Mouse (Mus musculus) kidney, postnatal 0 days (tissue): ENCODE measurements around the gene Fmr1nb. TPM values are rescaled to one million over a fixed set of nuclear protein-coding genes. Genes with fewer than 3 reads are reported as not detected.
"Not testable (repeated sequence)": the region's sequence is repeated elsewhere in the genome, so short reads cannot be mapped to it uniquely, and the experiment has no call there.

Experiments used
- ATAC-seq: fragments of 200-750 bp; cut with Nextera tagmentation; replicated peaks from 2 replicates; pipeline ENCODE4 v1.8.0; 2017; ENCODE audit warnings: low read depth, moderate number of reproducible peaks, moderate TSS enrichment, moderate library complexity; ENCODE audit not compliant: low FRiP score
- DNase-seq: peaks from one replicate; pipeline ENCODE4 v3.0.0-alpha.2; 2016; ENCODE audit warnings: low spot score
- H3K27ac ChIP-seq: fragments of 300-500 bp; sonication (generic); 2 replicates; pipeline ENCODE4 v1.5.1; 2014; ENCODE audit warnings: mild to moderate bottlenecking
- H3K27me3 ChIP-seq: fragments of 300-500 bp; sonication (generic); 2 replicates; pipeline ENCODE4 v1.6.1; 2014; ENCODE audit warnings: low read length, mixed read lengths; ENCODE audit not compliant: insufficient read depth
- H3K36me3 ChIP-seq: fragments of 300-500 bp; sonication (generic); 2 replicates; pipeline ENCODE4 v1.6.1; 2014; ENCODE audit warnings: low read length, mixed read lengths; ENCODE audit not compliant: insufficient read depth
- H3K4me1 ChIP-seq: fragments of 300-500 bp; sonication (generic); replicated peaks from 2 replicates; pipeline ENCODE4 v1.6.1; 2014; ENCODE audit warnings: antibody characterized with exemption, low read length, mixed read lengths; ENCODE audit not compliant: insufficient read depth
- H3K4me2 ChIP-seq: fragments of 300-500 bp; sonication (generic); 2 replicates; pipeline ENCODE4 v1.6.1; 2014; ENCODE audit warnings: mild to moderate bottlenecking, low read length, moderate library complexity, mixed read lengths
- H3K4me3 ChIP-seq: fragments of 300-500 bp; sonication (generic); replicated peaks from 2 replicates; pipeline ENCODE4 v1.5.1; 2014; ENCODE audit warnings: low read depth, low read length
- H3K9ac ChIP-seq: fragments of 300-500 bp; sonication (generic); 2 replicates; pipeline ENCODE4 v1.6.1; 2014; ENCODE audit warnings: low read depth, low read length
- H3K9me3 ChIP-seq: fragments of 300-500 bp; sonication (generic); replicated peaks from 2 replicates; pipeline ENCODE4 v1.6.1; 2016; ENCODE audit warnings: low read length, inconsistent platforms, mixed read lengths
- CTCF ChIP-seq: IDR thresholded peaks from 2 replicates; pipeline ENCODE4 v1.5.1; 2016; ENCODE audit warnings: antibody characterized with exemption, low read depth, mild to moderate bottlenecking, moderate library complexity
- WGBS: fragments of 180-500 bp; shearing (Covaris S2); extraction: QIAGEN DNeasy Blood & Tissue Kit; methylation state at CpG from one replicate; pipeline ENCODE4 v1.1.7; 2014; 5-methylcytosine and 5-hydroxymethylcytosine counted together
- polyA plus RNA-seq: library from polyadenylated mRNA; unstranded; fragments of >200 nt; fragmentation: Nextera tagmentation; extraction: Ambion mirVana; gene quantifications from 2 replicates; pipeline ENCODE4 v1.2.1, GENCODE M21; 2015

Fmr1nb gene
- polyA plus RNA-seq, result 0.20 and 0.22 TPM in 2 replicates

DNA sequence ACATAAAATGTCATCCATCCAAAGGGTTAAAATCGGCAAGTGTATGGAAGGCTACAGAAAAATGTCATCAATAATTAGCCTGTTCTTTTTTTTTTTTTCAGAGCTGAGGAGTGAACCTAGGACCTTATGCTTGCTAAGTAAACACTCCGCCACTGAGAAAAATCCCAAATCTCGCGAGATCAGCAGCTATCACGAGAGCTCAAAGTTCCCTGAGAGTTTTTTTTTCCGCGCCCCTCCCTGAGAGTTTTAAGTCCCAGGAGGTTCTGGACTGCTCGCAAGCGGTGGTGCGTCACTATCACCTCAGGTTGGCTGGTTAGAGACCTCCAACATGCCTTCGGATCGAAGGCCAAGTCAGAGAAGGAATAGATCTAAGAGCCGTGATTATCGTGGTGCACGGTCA, at the start of gene Fmr1nb:
TSS of gene Fmr1nb (plus strand) at position 234 of the 400 bp plus-strand sequence.
- no peak within 1 kb of the TSS for H3K4me3 ChIP-seq
- H3K36me3 ChIP-seq, result no peaks in the 10 kb centered on the region
- no peak within 1 kb of the TSS for H3K4me2 ChIP-seq
- WGBS, result 90% methylated on average over 15 of the region's 15 CpGs
- no peaks in the 10 kb centered on the region for H3K9me3 ChIP-seq
- DNase-seq, result no peak
- no peaks in the 10 kb centered on the region for H3K27me3 ChIP-seq
- H3K4me1 ChIP-seq, result no peaks in the 10 kb centered on the region
- no peak for ATAC-seq
- TF ChIP-seq CTCF, result no peak
- no peak within 1 kb of the TSS for H3K27ac ChIP-seq
- no peak within 1 kb of the TSS for H3K9ac ChIP-seq

DNA sequence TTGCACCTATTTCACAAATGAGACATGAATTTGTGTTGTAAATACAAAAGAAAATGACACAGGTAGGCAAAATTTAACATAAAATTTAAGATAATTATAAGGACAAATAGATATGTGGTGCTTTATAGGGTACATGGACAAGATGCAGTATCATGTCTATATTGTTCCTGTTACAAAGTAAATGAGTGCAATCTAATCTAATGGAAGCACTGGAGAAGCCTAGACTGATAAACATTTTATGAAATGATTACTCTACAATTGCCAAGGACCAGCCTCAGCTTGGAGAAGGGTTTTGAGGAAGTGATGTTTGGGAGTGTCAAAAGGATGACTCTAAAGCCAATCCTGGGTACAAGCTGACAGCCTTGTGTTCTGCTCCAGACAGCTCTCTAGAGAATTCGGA, 24.7 kb upstream of the Fmr1nb start:
- DNase-seq (no peak), ATAC-seq (no peak)
- Histone ChIP-seq H3K27ac (no peak overlapping the region), H3K36me3 (no peaks in the 10 kb centered on the region), H3K9me3 (no peaks in the 10 kb centered on the region), H3K4me1 (no peaks in the 10 kb centered on the region), H3K9ac (no peak overlapping the region), H3K4me2 (no peak overlapping the region), H3K27me3 (no peaks in the 10 kb centered on the region), H3K4me3 (no peak overlapping the region)
- 77% methylated on average over 1 of the region's 1 CpGs for WGBS
- TF ChIP-seq CTCF, result no peak

- no peak overlapping the region for H3K9ac ChIP-seq
- no peak overlapping the region for H3K27ac ChIP-seq
- H3K4me1 ChIP-seq, result no peaks in the 10 kb centered on the region
- TF ChIP-seq CTCF, result no peak
- DNase-seq (no peak), ATAC-seq (no peak)
- H3K4me3 ChIP-seq, result no peak overlapping the region
- no peaks in the 10 kb centered on the region for H3K36me3 ChIP-seq
- H3K9me3 ChIP-seq, result no peaks in the 10 kb centered on the region
- H3K4me2 ChIP-seq, result no peak overlapping the region
- 53% methylated on average over 2 of the region's 2 CpGs for WGBS
- no peaks in the 10 kb centered on the region for H3K27me3 ChIP-seq
These were observed 21.6 kb upstream of the Fmr1nb start for GRCm38 (mm10) chrX:68740088-68740487.

- not testable (repeated sequence) for H3K9me3 ChIP-seq, H3K4me3 ChIP-seq, ATAC-seq, H3K27ac ChIP-seq, H3K36me3 ChIP-seq, DNase-seq, H3K9ac ChIP-seq, H3K27me3 ChIP-seq, H3K4me1 ChIP-seq
- WGBS, result 36% methylated on average over 2 of the region's 2 CpGs
- H3K4me2 ChIP-seq, result 0 out of 2 replicates have a peak overlapping the region, but pooled peaks have one; percentile 41
These were observed 58.8 kb downstream of the Fmr1nb start for GRCm38 (mm10) chrX:68820449-68820848.

DNA sequence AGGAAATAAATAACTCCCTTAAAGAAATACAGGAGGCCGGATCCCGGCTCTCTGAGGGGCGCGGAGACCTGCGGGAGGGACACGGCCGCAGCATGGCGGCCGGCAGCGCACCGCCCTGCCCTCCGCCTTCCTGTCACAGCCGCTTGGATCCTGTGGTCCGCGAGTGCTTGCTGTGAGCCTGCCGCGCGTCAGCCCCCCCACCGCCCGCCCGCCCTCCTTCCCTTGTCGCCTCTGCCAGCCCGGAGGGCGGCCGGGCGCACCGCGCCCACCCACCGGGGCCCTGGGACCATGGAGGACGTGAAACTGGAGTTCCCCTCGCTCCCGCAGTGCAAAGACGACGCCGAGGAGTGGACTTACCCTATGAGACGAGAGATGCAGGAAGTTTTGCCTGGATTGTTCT, 59.4 kb downstream of the Fmr1nb start, which contains the start of gene Gm14698:
TSS of gene Gm14698 (plus strand) at position 35 of the 400 bp plus-strand sequence.
- ATAC-seq (peak; percentile 71), DNase-seq (peak; percentile 18)
- not testable (repeated sequence) for H3K9ac ChIP-seq, H3K36me3 ChIP-seq, H3K27ac ChIP-seq, H3K9me3 ChIP-seq, H3K27me3 ChIP-seq, H3K4me1 ChIP-seq
- WGBS, result 27% methylated on average over 27 of the region's 36 CpGs
- Histone ChIP-seq H3K4me3 (0 out of 2 replicates have a peak within 1 kb of the TSS, but pooled peaks have one; percentile 11), H3K4me2 (peak within 1 kb of the TSS; percentile 41)

DNA sequence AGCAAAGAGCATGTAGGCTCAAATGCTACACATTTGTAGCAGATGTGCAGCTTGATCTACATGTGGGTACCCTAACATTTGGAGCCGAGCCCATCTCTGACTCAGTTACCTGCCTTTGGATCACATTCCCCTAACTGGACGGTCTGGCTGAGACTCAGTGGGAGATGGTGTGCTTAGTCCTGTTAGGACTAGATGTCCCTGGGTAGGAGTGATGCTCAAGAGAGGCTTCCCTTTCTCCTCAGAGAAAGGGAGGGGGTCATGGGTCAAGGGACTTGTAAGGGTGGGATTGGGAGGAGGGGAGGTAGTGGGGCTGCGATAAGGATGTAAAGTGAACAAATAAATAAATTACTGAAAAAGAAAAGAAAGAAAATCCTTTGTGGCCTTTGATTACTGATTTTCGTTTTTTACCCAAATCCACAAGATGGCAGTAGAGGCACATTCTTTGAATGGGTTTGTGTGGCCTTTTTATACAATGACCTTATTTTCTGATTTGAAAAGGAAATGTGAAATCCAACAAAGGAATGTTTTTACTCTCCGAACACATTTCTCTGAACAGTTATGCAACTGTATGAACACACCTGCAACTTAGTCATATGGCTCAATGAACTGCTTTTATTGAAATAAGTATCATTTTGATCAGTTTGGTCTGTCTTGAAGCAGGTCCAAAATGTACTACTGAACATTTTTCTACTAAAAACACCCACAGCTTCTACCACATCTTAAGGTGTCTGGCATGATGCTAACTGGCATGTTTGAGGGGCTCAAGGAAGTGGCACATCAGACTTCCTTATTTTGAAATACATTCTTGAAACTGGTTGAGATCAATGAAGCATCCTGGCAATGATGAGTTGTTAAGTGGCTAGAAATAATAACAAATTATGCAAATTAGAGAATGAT, 78.2 kb downstream of the Fmr1nb start:
- Histone ChIP-seq H3K27ac (no peak overlapping the region), H3K36me3 (no peaks in the 10 kb centered on the region), H3K9me3 (no peaks in the 10 kb centered on the region), H3K4me2 (no peak overlapping the region), H3K4me1 (no peaks in the 10 kb centered on the region), H3K9ac (no peak overlapping the region), H3K27me3 (no peaks in the 10 kb centered on the region), H3K4me3 (no peak overlapping the region)
- DNase-seq, result peak; percentile 35
- ATAC-seq, result no peak
- TF ChIP-seq CTCF, result peak; percentile 70
- 33% methylated on average over 5 of the region's 5 CpGs for WGBS

Other genes with a start within 250 kb of the Fmr1nb start
- 34.6 and 37.3 TPM in 2 replicates for gene Fmr1, start 83.3 kb upstream of the Fmr1nb start, polyA plus RNA-seq
- gene Gm14698, start 59.3 kb downstream of the Fmr1nb start, polyA plus RNA-seq, result 4.1 and 4.2 TPM in 2 replicates
- gene Gm6812, start 131.2 kb downstream of the Fmr1nb start, polyA plus RNA-seq, result not detected in 2 replicates